Mouse (Mus musculus) neutrophil, adult 5-6 weeks (primary cell): ENCODE results near the gene Ccdc42. TPM values are rescaled to one million over a fixed set of nuclear protein-coding genes. Genes with fewer than 3 reads are reported as not detected.

Source experiments
- ATAC-seq: fragments of 151-379, 151-347 bp; 2 replicates; pipeline ENCODE4 v1.8.0; 2017; ENCODE audit warnings: mild to moderate bottlenecking, moderate TSS enrichment; ENCODE audit not compliant: insufficient number of reproducible peaks, poor library complexity, low FRiP score, severe bottlenecking; ENCODE audit errors: extremely low read depth
- total RNA-seq: library from RNA; stranded (forward); fragments of 200-1000 nt; gene quantifications from 2 replicates; pipeline ENCODE4 v1.2.3, GENCODE M21; 2017

Ccdc42 gene
- total RNA-seq, 1 experiment from 2014 or later = not detected

- ATAC-seq = no peak
These were observed 3.6 kb upstream of the Ccdc42 start for GRCm38 (mm10) chr11:68583225-68583624.

GRCm38 (mm10) chr11:68583906-68584480 lies 2.8 kb upstream of the Ccdc42 start:
- ATAC-seq = no peak

- ATAC-seq = no peak
These were observed 931 bp upstream of the Ccdc42 start for GRCm38 (mm10) chr11:68585890-68586289.

GRCm38 (mm10) chr11:68589055-68589809 lies 2.4 kb downstream of the Ccdc42 start:
- ATAC-seq = no peak

GRCm38 (mm10) chr11:68591708-68592107 lies 4.9 kb downstream of the Ccdc42 start:
- no peak for ATAC-seq

GRCm38 (mm10) chr11:68593247-68593646 lies 6.4 kb downstream of the Ccdc42 start:
- ATAC-seq = no peak

- ATAC-seq = no peak
These were observed 11.1 kb downstream of the Ccdc42 start for GRCm38 (mm10) chr11:68597912-68598311.

GRCm38 (mm10) chr11:68600551-68601021 lies 13.8 kb downstream of the Ccdc42 start:
- ATAC-seq = no peak

GRCm38 (mm10) chr11:68601486-68601991 lies 14.7 kb downstream of the Ccdc42 start:
- ATAC-seq = no peak

- no peak for ATAC-seq
These were observed 15.5 kb downstream of the Ccdc42 start for GRCm38 (mm10) chr11:68602200-68602931.

GRCm38 (mm10) chr11:68607046-68607445 lies 20.2 kb downstream of the Ccdc42 start:
- ATAC-seq = no peak

- ATAC-seq = no peak
These were observed 23.2 kb downstream of the Ccdc42 start for GRCm38 (mm10) chr11:68609910-68610566.

GRCm38 (mm10) chr11:68610567-68610947 lies 23.7 kb downstream of the Ccdc42 start:
- no peak for ATAC-seq

- ATAC-seq = no peak
These were observed 26.4 kb downstream of the Ccdc42 start for GRCm38 (mm10) chr11:68613071-68613711.

GRCm38 (mm10) chr11:68622751-68623150 lies 35.9 kb downstream of the Ccdc42 start:
- ATAC-seq = no peak

- ATAC-seq = no peak
These were observed 36.5 kb downstream of the Ccdc42 start for GRCm38 (mm10) chr11:68623225-68623870.

GRCm38 (mm10) chr11:68623871-68624258 lies 37.0 kb downstream of the Ccdc42 start:
- no peak for ATAC-seq

- ATAC-seq = no peak
These were observed 44.9 kb downstream of the Ccdc42 start for GRCm38 (mm10) chr11:68631611-68632316.
